Mouse (Mus musculus): ENCODE results near the gene Slc26a1. TPM values are rescaled to one million over a fixed set of nuclear protein-coding genes. Genes with fewer than 3 reads are reported as not detected.

Slc26a1 gene
- total RNA-seq, 2 experiments from 2014 or later, result not detected

Other genes starting within 250 kb of the Slc26a1 start
- gene Atp5k, start 241.1 kb downstream of the Slc26a1 start, total RNA-seq (2021), result 1,000 to 10,000 TPM; 1,085 to 1,145 TPM
- 1 to 10 TPM; 1.8 to 2.9 TPM for gene Mfsd7a, start 226.7 kb downstream of the Slc26a1 start, total RNA-seq (2021)
- gene Pcgf3, start 214.3 kb downstream of the Slc26a1 start, total RNA-seq (2021), result 10 to 100 TPM; 29.9 to 31.3 TPM
- under 1 TPM in 1 of 2 experiments, not detected in 1; 0.21 TPM for gene Cplx1, start 125.5 kb downstream of the Slc26a1 start, total RNA-seq (2021)
- 10 to 100 TPM; 18.2 to 21.5 TPM for gene Gak, start 45.8 kb downstream of the Slc26a1 start, total RNA-seq (2021)
- 10 to 100 TPM in 1 of 2 experiments, 1 to 10 TPM in 1; 8.5 to 11.1 TPM for gene Tmem175, start 45.8 kb downstream of the Slc26a1 start, total RNA-seq (2021)
- gene Idua, start 15.2 kb downstream of the Slc26a1 start, total RNA-seq (2021), result 10 to 100 TPM; 18.1 to 21.4 TPM
- 1 to 10 TPM; 4.8 to 6.6 TPM for gene Dgkq, start 5.9 kb downstream of the Slc26a1 start, total RNA-seq (2021)
- gene Fgfrl1, start 16.8 kb upstream of the Slc26a1 start, total RNA-seq (2021), result 10 to 100 TPM; 23.7 to 26.1 TPM
- not detected for gene Rnf212, start 99.4 kb upstream of the Slc26a1 start, total RNA-seq (2021)
- gene Tmed11, start 119.8 kb upstream of the Slc26a1 start, total RNA-seq (2021), result not detected
- not detected for gene Vmn2r8, start 133.3 kb upstream of the Slc26a1 start, total RNA-seq (2021)
- gene Vmn2r9, start 177.0 kb upstream of the Slc26a1 start, total RNA-seq (2021), result not detected